Mouse (Mus musculus) liver, adult 2 months (tissue): Measurements from ENCODE around the gene Herc4.

Experiments used
- CTCF ChIP-seq: fragments of 200-500 bp; IDR thresholded peaks from 2 replicates; pipeline ENCODE4 v1.5.1; 2011; ENCODE audit warnings: low read depth, low read length, control low read depth
- POLR2A ChIP-seq: fragments of 200-500 bp; IDR thresholded peaks from 2 replicates; pipeline ENCODE4 v1.6.1; 2011; ENCODE audit warnings: low read length, control low read depth; ENCODE audit not compliant: insufficient read depth; ENCODE audit errors: extremely low read depth

- TF ChIP-seq POLR2A (no peak), CTCF (no peak)
These were observed 93.3 kb downstream of the Herc4 start for GRCm38 (mm10) chr10:63336901-63337300.
